In the genomic region with DNA sequence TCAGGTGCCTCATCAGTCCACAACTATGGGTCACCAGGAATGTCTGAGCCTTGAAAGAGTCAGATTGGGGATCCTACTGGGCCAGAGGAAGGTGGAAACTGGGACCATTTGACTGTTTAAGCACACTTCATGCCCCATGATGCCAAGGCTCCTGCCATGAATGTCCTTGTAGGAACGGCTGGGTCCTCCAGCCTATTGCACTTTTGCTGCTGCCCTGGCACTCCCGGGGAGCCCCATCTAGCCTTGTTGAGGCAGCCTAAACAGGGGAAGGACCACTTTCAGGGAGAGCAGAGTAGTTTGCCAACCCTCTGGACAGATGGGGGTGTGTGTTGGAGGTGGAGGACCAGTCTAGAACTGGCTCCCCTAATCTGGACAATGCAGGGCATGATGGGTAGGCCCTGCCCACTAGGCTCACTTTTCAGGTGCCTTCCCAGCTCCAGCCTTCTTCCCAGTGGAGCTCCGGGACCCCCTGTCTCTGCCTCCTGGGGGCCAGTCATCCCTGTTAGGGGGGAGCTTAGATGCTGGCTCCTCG, we compare ENCODE assay signal across 8 mouse cellular contexts. TPM values are rescaled to one million over a fixed set of nuclear protein-coding genes. Genes with fewer than 3 reads are reported as not detected.
DNase-seq lines count a peak whose midpoint lies in the region; TF ChIP-seq lines count a peak whose summit lies in the region.

A gene (minus strand): TSS at position 482 of the 532 bp plus-strand sequence.

- H3K9ac ChIP-seq in ES-Bruce4 (ENCODE audit: low read depth, poor library complexity, severe bottlenecking) = no peak within 1 kb of the TSS

- 94% methylated on average over 4 of the region's 4 CpGs for WGBS in forebrain, embryonic 10.5 days

- no peaks in the 10 kb centered on the region for H3K9me3 ChIP-seq in ES-Bruce4 (replicated peaks; ENCODE audit: control insufficient read depth, insufficient read depth, low read length, poor library complexity, severe bottlenecking)
- no peaks in the 10 kb centered on the region for H3K9me3 ChIP-seq in forebrain, embryonic 10.5 days

- no peaks in the 10 kb centered on the region for H3K4me1 ChIP-seq in ES-Bruce4 (ENCODE audit: control insufficient read depth, insufficient read depth, low read length)
- peaks cover 26% of the 10 kb centered on the region for H3K4me1 ChIP-seq in forebrain, embryonic 10.5 days

- H3K36me3 ChIP-seq in ES-Bruce4 (ENCODE audit: control insufficient read depth, insufficient read depth, low read length, poor library complexity, severe bottlenecking) = peaks cover 6% of the 10 kb centered on the region; the same call in 1 of the 2 replicates
- peaks cover 66% of the 10 kb centered on the region for H3K36me3 ChIP-seq in forebrain, embryonic 10.5 days (replicated peaks)

- TF ChIP-seq CTCF in ES-Bruce4 (IDR thresholded peaks at IDR 0.05; ENCODE audit: low read depth, low read length) = no peak

- no peak for TF ChIP-seq POLR2A in ES-Bruce4 (IDR thresholded peaks at IDR 0.05; ENCODE audit: insufficient read depth, low read length)

- no peak for TF ChIP-seq EP300 in ES-Bruce4 (IDR thresholded peaks at IDR 0.05; ENCODE audit: insufficient read depth, low read depth, low read length)

- DNase-seq in heart, adult 11 months = peak; percentile 79
- no peak for DNase-seq in heart, adult 9 months (ENCODE audit: low spot score in 2 of 2)
- peak; percentile 13 for DNase-seq in forebrain, embryonic 10.5 days (ENCODE audit: extremely low spot score, low spot score)
- DNase-seq in heart, postnatal 10 days = no peak
- no peak for DNase-seq in left cerebral cortex, postnatal 4 days
- DNase-seq in neural tube, embryonic 10.5 days (ENCODE audit: extremely low spot score, low spot score) = peak; percentile 9
- no peak for DNase-seq in adipocyte (ENCODE audit: low spot score)

- intact Hi-C loops in heart, postnatal 10 days (cut with DNase I) = no loop called here
- intact Hi-C loops in left cerebral cortex, postnatal 4 days (cut with DNase I) = loop anchor here (10.0 kb wide), 1 partner anchor 190 kb away; no protein-coding TSS in a partner anchor

- H3K4me3 ChIP-seq in ES-Bruce4 (ENCODE audit: low read depth, low read length) = no peak within 1 kb of the TSS
- no peak within 1 kb of the TSS for H3K4me3 ChIP-seq in forebrain, embryonic 10.5 days

- no peak within 1 kb of the TSS for H3K27ac ChIP-seq in ES-Bruce4 (ENCODE audit: insufficient read depth, low read length)
- no peak within 1 kb of the TSS for H3K27ac ChIP-seq in forebrain, embryonic 10.5 days

- H3K27me3 ChIP-seq in ES-Bruce4 (ENCODE audit: control insufficient read depth, insufficient read depth, low read length, poor library complexity, severe bottlenecking) = no peaks in the 10 kb centered on the region
- H3K27me3 ChIP-seq in forebrain, embryonic 10.5 days (ENCODE audit: poor library complexity, severe bottlenecking) = no peaks in the 10 kb centered on the region

RNA-seq across cellular contexts. Expression of the gene that starts here (rescaled TPM):
- 37.1 and 37.5 TPM in 2 replicates for polyA plus RNA-seq in ES-Bruce4 (2011; ENCODE audit: insufficient read depth, insufficient read length, low read depth, missing spikeins)
- 40.7 and 41.3 TPM in 2 replicates for polyA plus RNA-seq in forebrain, embryonic 10.5 days (2016; fragmentation: Nextera tagmentation; extraction: Ambion mirVana)
- 10 to 100 TPM; 43.3 to 47.1 TPM for total RNA-seq in heart, postnatal 10 days (2021)
- total RNA-seq in left cerebral cortex, postnatal 4 days (2021) = 10 to 100 TPM; 66.1 to 69.2 TPM

Comparison
In these comparisons a context has a peak if more than half of its experiments do, and no peak if none do; other contexts are left out.
1. DNase-seq: peak in heart, adult 11 months (single experiment), forebrain, embryonic 10.5 days (single experiment) and neural tube, embryonic 10.5 days (single experiment); none in heart, adult 9 months (0 of 2), heart, postnatal 10 days (0 of 2), left cerebral cortex, postnatal 4 days (single experiment) and adipocyte (single experiment).